Mouse (Mus musculus) hindbrain, embryonic 13.5 days (tissue): ENCODE results near the gene Peli3. TPM values are rescaled to one million over a fixed set of nuclear protein-coding genes. Genes with fewer than 3 reads are reported as not detected.

Experiments used
- ATAC-seq: fragments of 200-750 bp; cut with Nextera tagmentation; 2 replicates; pipeline ENCODE4 v1.8.0; 2017; ENCODE audit warnings: moderate TSS enrichment; ENCODE audit not compliant: low FRiP score
- H3K27ac ChIP-seq: fragments of 300-500 bp; sonication (generic); 2 replicates; pipeline ENCODE4 v1.5.1; 2015; ENCODE audit warnings: inconsistent platforms, mild to moderate bottlenecking, moderate library complexity
- H3K27me3 ChIP-seq: fragments of 300-500 bp; sonication (generic); 2 replicates; pipeline ENCODE4 v1.6.1; 2015; ENCODE audit warnings: mild to moderate bottlenecking, inconsistent platforms
- H3K36me3 ChIP-seq: fragments of 300-500 bp; sonication (generic); 2 replicates; pipeline ENCODE4 v1.6.1; 2015; ENCODE audit warnings: mild to moderate bottlenecking, inconsistent platforms
- H3K4me1 ChIP-seq: fragments of 300-500 bp; sonication (generic); replicated peaks from 2 replicates; pipeline ENCODE4 v1.6.1; 2015; ENCODE audit warnings: inconsistent platforms
- H3K4me2 ChIP-seq: fragments of 300-500 bp; sonication (generic); 2 replicates; pipeline ENCODE4 v1.6.1; 2015; ENCODE audit warnings: inconsistent platforms, mild to moderate bottlenecking, moderate library complexity
- H3K4me3 ChIP-seq: fragments of 300-500 bp; sonication (generic); 2 replicates; pipeline ENCODE4 v1.5.1; 2015; ENCODE audit warnings: mild to moderate bottlenecking, inconsistent platforms
- H3K9ac ChIP-seq: fragments of 300-500 bp; sonication (generic); 2 replicates; pipeline ENCODE4 v1.6.1; 2015; ENCODE audit warnings: mild to moderate bottlenecking, inconsistent platforms
- H3K9me3 ChIP-seq: fragments of 300-500 bp; sonication (generic); 2 replicates; pipeline ENCODE4 v1.6.1; 2016; ENCODE audit warnings: inconsistent platforms
- WGBS: fragments of 180-500 bp; shearing (Covaris S2); methylation state at CpG from one replicate; pipeline ENCODE4 v1.1.7; 2015; 5-methylcytosine and 5-hydroxymethylcytosine counted together
- polyA plus RNA-seq: library from polyadenylated mRNA; unstranded; fragments of >200 nt; fragmentation: Nextera tagmentation; extraction: Ambion mirVana; gene quantifications from 2 replicates; pipeline ENCODE4 v1.2.1, GENCODE M21; 2015

Gene Peli3
- polyA plus RNA-seq, 1 experiment from 2014 or later = 10.9 TPM

GRCm38 (mm10) chr19:4937444-4938310 lies 5.2 kb downstream of the Peli3 start:
- H3K36me3 ChIP-seq = peaks cover 42% of the 10 kb centered on the region
- WGBS = 89% methylated on average over 17 of the region's 17 CpGs
- H3K9ac ChIP-seq = no peak overlapping the region

GRCm38 (mm10) chr19:4936896-4937295 lies 6.0 kb downstream of the Peli3 start:
- 79% methylated on average over 2 of the region's 2 CpGs for WGBS
- Histone ChIP-seq H3K36me3 (peaks cover 50% of the 10 kb centered on the region), H3K27me3 (peaks cover 17% of the 10 kb centered on the region), H3K9ac (no peak overlapping the region), H3K4me1 (peaks cover 6% of the 10 kb centered on the region), H3K4me3 (no peak overlapping the region), H3K27ac (no peak overlapping the region), H3K9me3 (no peaks in the 10 kb centered on the region), H3K4me2 (no peak overlapping the region)
- no peak for ATAC-seq

More at GRCm38 (mm10) chr19:4937444-4938310, 5.2 kb downstream of the Peli3 start:
- Histone ChIP-seq H3K4me1 (peaks cover 13% of the 10 kb centered on the region), H3K4me2 (no peak overlapping the region), H3K4me3 (no peak overlapping the region), H3K9me3 (no peaks in the 10 kb centered on the region), H3K27ac (no peak overlapping the region), H3K27me3 (peaks cover 21% of the 10 kb centered on the region)
- no peak for ATAC-seq

GRCm38 (mm10) chr19:4928781-4929180 lies 14.1 kb downstream of the Peli3 start:
- WGBS = 59% methylated on average over 5 of the region's 5 CpGs
- peak overlapping the region; percentile 76 for H3K9ac ChIP-seq
- H3K36me3 ChIP-seq = peaks cover 43% of the 10 kb centered on the region
- H3K4me1 ChIP-seq = peaks cover 31% of the 10 kb centered on the region
- peak; percentile 50; the same call in 1 of the 2 replicates for ATAC-seq
- H3K27me3 ChIP-seq = no peaks in the 10 kb centered on the region
- peak overlapping the region; percentile 85 for H3K27ac ChIP-seq
- no peaks in the 10 kb centered on the region for H3K9me3 ChIP-seq
- peak overlapping the region; percentile 66 for H3K4me3 ChIP-seq
- peak overlapping the region; percentile 85 for H3K4me2 ChIP-seq

- peaks cover 31% of the 10 kb centered on the region for H3K4me1 ChIP-seq
- peak within 1 kb of the TSS; percentile 76 for H3K9ac ChIP-seq
- H3K4me3 ChIP-seq = peak within 1 kb of the TSS; percentile 66
- ATAC-seq = peak; percentile 97
- H3K27ac ChIP-seq = peak within 1 kb of the TSS; percentile 85
- no peaks in the 10 kb centered on the region for H3K9me3 ChIP-seq
- WGBS = under 1% methylated on average over 32 of the region's 32 CpGs
- no peaks in the 10 kb centered on the region for H3K27me3 ChIP-seq
- peak within 1 kb of the TSS; percentile 85 for H3K4me2 ChIP-seq
- peaks cover 43% of the 10 kb centered on the region for H3K36me3 ChIP-seq
Observed at GRCm38 (mm10) chr19:4927904-4928531, 14.9 kb downstream of the Peli3 start, which contains the start of gene Dpp3. Dpp3 (minus strand) TSS chr19:4928287.

GRCm38 (mm10) chr19:4925121-4925860 lies 17.6 kb downstream of the Peli3 start:
- Histone ChIP-seq H3K27ac (no peak overlapping the region), H3K4me2 (no peak overlapping the region), H3K9ac (no peak overlapping the region), H3K4me1 (peaks cover 31% of the 10 kb centered on the region), H3K4me3 (no peak overlapping the region), H3K27me3 (no peaks in the 10 kb centered on the region), H3K36me3 (peaks cover 56% of the 10 kb centered on the region), H3K9me3 (no peaks in the 10 kb centered on the region)
- WGBS = 97% methylated on average over 11 of the region's 11 CpGs
- ATAC-seq = no peak

GRCm38 (mm10) chr19:4919652-4920051 lies 23.3 kb downstream of the Peli3 start:
- no peak overlapping the region for H3K27ac ChIP-seq
- no peaks in the 10 kb centered on the region for H3K27me3 ChIP-seq
- ATAC-seq = no peak
- H3K36me3 ChIP-seq = peaks cover 97% of the 10 kb centered on the region
- H3K9me3 ChIP-seq = no peaks in the 10 kb centered on the region
- H3K4me2 ChIP-seq = no peak overlapping the region
- no peak overlapping the region for H3K4me3 ChIP-seq
- no peak overlapping the region for H3K9ac ChIP-seq
- no peaks in the 10 kb centered on the region for H3K4me1 ChIP-seq
- WGBS = 86% methylated on average over 6 of the region's 6 CpGs

GRCm38 (mm10) chr19:4916827-4917226 lies 26.1 kb downstream of the Peli3 start:
- Histone ChIP-seq H3K36me3 (peaks cover 99% of the 10 kb centered on the region), H3K4me1 (no peaks in the 10 kb centered on the region), H3K9me3 (no peaks in the 10 kb centered on the region), H3K27ac (no peak overlapping the region), H3K4me2 (no peak overlapping the region), H3K9ac (no peak overlapping the region), H3K4me3 (no peak overlapping the region), H3K27me3 (no peaks in the 10 kb centered on the region)
- 88% methylated on average over 10 of the region's 10 CpGs for WGBS
- no peak for ATAC-seq

GRCm38 (mm10) chr19:4915924-4916603 lies 26.9 kb downstream of the Peli3 start:
- 86% methylated on average over 15 of the region's 15 CpGs for WGBS
- H3K9ac ChIP-seq = no peak overlapping the region
- no peaks in the 10 kb centered on the region for H3K4me1 ChIP-seq
- no peaks in the 10 kb centered on the region for H3K27me3 ChIP-seq
- no peak overlapping the region for H3K4me2 ChIP-seq
- no peak overlapping the region for H3K27ac ChIP-seq
- no peak for ATAC-seq
- H3K4me3 ChIP-seq = no peak overlapping the region
- H3K36me3 ChIP-seq = peaks cover 99% of the 10 kb centered on the region
- H3K9me3 ChIP-seq = no peaks in the 10 kb centered on the region

- 96% methylated on average over 7 of the region's 7 CpGs for WGBS
- H3K36me3 ChIP-seq = peaks cover 71% of the 10 kb centered on the region
- no peaks in the 10 kb centered on the region for H3K9me3 ChIP-seq
- peaks cover 17% of the 10 kb centered on the region for H3K4me1 ChIP-seq
- H3K4me2 ChIP-seq = no peak overlapping the region
- no peak overlapping the region for H3K4me3 ChIP-seq
- no peak overlapping the region for H3K27ac ChIP-seq
- no peak overlapping the region for H3K9ac ChIP-seq
- no peak for ATAC-seq
- H3K27me3 ChIP-seq = no peaks in the 10 kb centered on the region
Observed at GRCm38 (mm10) chr19:4909376-4909775, 33.6 kb downstream of the Peli3 start.

- WGBS = 88% methylated on average over 4 of the region's 4 CpGs
- peaks cover 67% of the 10 kb centered on the region for H3K36me3 ChIP-seq
Observed at GRCm38 (mm10) chr19:4908107-4908506, 34.8 kb downstream of the Peli3 start.

GRCm38 (mm10) chr19:4905979-4906794 lies 36.7 kb downstream of the Peli3 start, which contains the start of gene Bbs1:
Bbs1 (minus strand) TSS chr19:4906628.
- H3K36me3 ChIP-seq = peaks cover 61% of the 10 kb centered on the region
- peaks cover 17% of the 10 kb centered on the region for H3K4me1 ChIP-seq
- H3K4me3 ChIP-seq = peak within 1 kb of the TSS; percentile 69
- H3K27ac ChIP-seq = peak within 1 kb of the TSS; percentile 87
- 8% methylated on average over 31 of the region's 31 CpGs for WGBS
- H3K27me3 ChIP-seq = no peaks in the 10 kb centered on the region
- H3K9me3 ChIP-seq = no peaks in the 10 kb centered on the region
- peak within 1 kb of the TSS; percentile 78 for H3K9ac ChIP-seq
- ATAC-seq = peak; percentile 61
- H3K4me2 ChIP-seq = peak within 1 kb of the TSS; percentile 82

More at GRCm38 (mm10) chr19:4908107-4908506, 34.8 kb downstream of the Peli3 start:
- Histone ChIP-seq H3K27ac (no peak overlapping the region), H3K4me1 (peaks cover 17% of the 10 kb centered on the region), H3K4me3 (no peak overlapping the region), H3K4me2 (no peak overlapping the region), H3K9me3 (no peaks in the 10 kb centered on the region), H3K9ac (no peak overlapping the region), H3K27me3 (no peaks in the 10 kb centered on the region)
- ATAC-seq = 0 out of 2 replicates have a peak, but pooled peaks have one; percentile 19
